ENCODE assay signal across 35 mouse cellular contexts in genomic region chr3:149449376-149449775, GRCm38 (mm10).
"Had no signal": no experiment of that assay in that cellular context is flagged by ENCODE, and none has a peak within 500 bp of the region (broad histone marks: within the 10 kb centered on the region; RNA-seq: fewer than 3 reads in every experiment).

No protein-coding gene starts in this region.

- H3K36me3 ChIP-seq: heart, embryonic 10.5 days; heart, embryonic 12.5 days; heart, embryonic 13.5 days; heart, embryonic 15.5 days; hindbrain, embryonic 10.5 days; hindbrain, embryonic 12.5 days; hindbrain, embryonic 13.5 days; hindbrain, embryonic 15.5 days; intestine, embryonic 15.5 days; kidney, embryonic 15.5 days had no signal

- H3K27me3 ChIP-seq: heart, embryonic 12.5 days; heart, embryonic 15.5 days; hindbrain, embryonic 12.5 days; hindbrain, embryonic 13.5 days; intestine, embryonic 15.5 days; kidney, embryonic 15.5 days had no signal

- H3K9ac ChIP-seq: heart, embryonic 12.5 days; heart, embryonic 13.5 days; heart, embryonic 15.5 days; hindbrain, embryonic 12.5 days; hindbrain, embryonic 13.5 days; hindbrain, embryonic 14.5 days; hindbrain, embryonic 15.5 days; intestine, embryonic 15.5 days; kidney, embryonic 15.5 days had no signal

- H3K9me3 ChIP-seq: heart, embryonic 10.5 days; heart, embryonic 12.5 days; heart, embryonic 13.5 days; heart, embryonic 15.5 days; hindbrain, embryonic 10.5 days; hindbrain, embryonic 12.5 days; hindbrain, embryonic 13.5 days; hindbrain, embryonic 15.5 days; intestine, embryonic 15.5 days; kidney, embryonic 15.5 days had no signal

- H3K4me2 ChIP-seq: heart, embryonic 11.5 days; heart, embryonic 12.5 days; heart, embryonic 13.5 days; heart, embryonic 15.5 days; hindbrain, embryonic 12.5 days; hindbrain, embryonic 13.5 days; hindbrain, embryonic 14.5 days; hindbrain, embryonic 15.5 days; intestine, embryonic 15.5 days; kidney, embryonic 15.5 days had no signal

- H3K4me1 ChIP-seq: heart, embryonic 12.5 days; hindbrain, embryonic 13.5 days; hindbrain, embryonic 15.5 days; intestine, embryonic 15.5 days had no signal

- H3K4me3 ChIP-seq: heart, embryonic 10.5 days; heart, embryonic 12.5 days; heart, embryonic 13.5 days; heart, embryonic 15.5 days; hindbrain, embryonic 10.5 days; hindbrain, embryonic 12.5 days; hindbrain, embryonic 13.5 days; hindbrain, embryonic 15.5 days; intestine, embryonic 15.5 days; kidney, embryonic 15.5 days; layer of hippocampus, adult 2 months had no signal

- DNase-seq: heart, postnatal 10 days; heart, postnatal 14 days; heart, postnatal 36 days; heart, postnatal 4 days; kidney, adult 11 months; kidney, adult 18-20 months; kidney, adult 2 months; kidney, adult 8-10 months; kidney, adult 9 months; kidney, postnatal 10 days; kidney, postnatal 14 days; kidney, postnatal 25 days; kidney, postnatal 36 days; kidney, postnatal 4 days; layer of hippocampus, adult 9-11 months; layer of hippocampus, postnatal 36 days had no signal

- H3K27ac ChIP-seq: heart, embryonic 10.5 days; heart, embryonic 13.5 days; heart, embryonic 15.5 days; hindbrain, embryonic 10.5 days; hindbrain, embryonic 12.5 days; hindbrain, embryonic 13.5 days; hindbrain, embryonic 14.5 days; hindbrain, embryonic 15.5 days; hindbrain, postnatal 0 days; intestine, embryonic 15.5 days; kidney, embryonic 15.5 days; kidney, postnatal 0 days; layer of hippocampus, adult 2 months had no signal

- ATAC-seq: hindbrain, embryonic 16.5 days; hindbrain, postnatal 0 days; inflammation-experienced regulatory T-cells, adult 6 months; intestine, embryonic 15.5 days; intestine, embryonic 16.5 days; intestine, postnatal 0 days had no signal
